Mouse (Mus musculus) C2C12 (cell line): ENCODE results near the gene Ctnna2.

ENCODE experiments used
- CEBPB ChIP-seq: IDR thresholded peaks from one replicate; pipeline ENCODE4 v1.6.1; 2011; ENCODE audit warnings: low read depth, mild to moderate bottlenecking, control low read depth, moderate library complexity
- CTCF ChIP-seq: IDR thresholded peaks from one replicate; pipeline ENCODE4 v1.5.1; 2011; ENCODE audit not compliant: control insufficient read depth, insufficient read depth, insufficient read length
- FOSL1 ChIP-seq: IDR thresholded peaks from one replicate; pipeline ENCODE4 v1.8.0; 2011; ENCODE audit warnings: mild to moderate bottlenecking, low read length; ENCODE audit not compliant: poor library complexity, insufficient read depth, severe bottlenecking
- MAX ChIP-seq: IDR thresholded peaks from one replicate; pipeline ENCODE4 v1.6.1; 2011; ENCODE audit warnings: mild to moderate bottlenecking, control low read depth
- MYOD1 ChIP-seq: IDR thresholded peaks from one replicate; pipeline ENCODE4 v1.6.1; 2011; ENCODE audit warnings: low read depth; ENCODE audit not compliant: control insufficient read depth, insufficient read length
- MYOG ChIP-seq: IDR thresholded peaks from one replicate; pipeline ENCODE4 v1.6.1; 2011; ENCODE audit not compliant: control insufficient read depth, insufficient read length; ENCODE audit errors: extremely low read depth
- USF1 ChIP-seq: IDR thresholded peaks from one replicate; pipeline ENCODE4 v1.6.1; 2011; ENCODE audit warnings: low read depth, mild to moderate bottlenecking, control low read depth, moderate library complexity

- TF ChIP-seq CTCF, result no peak
- no peak for TF ChIP-seq USF1
- TF ChIP-seq MAX, result no peak
- no peak for TF ChIP-seq CEBPB
- TF ChIP-seq MYOG, result no peak
- no peak for TF ChIP-seq MYOD1
- no peak for TF ChIP-seq FOSL1
These were observed 380.3 kb downstream of the Ctnna2 start for GRCm38 (mm10) chr6:77599244-77599643.
